Mouse (Mus musculus): ENCODE data around the gene F2rl3. TPM values are rescaled to one million over a fixed set of nuclear protein-coding genes. Genes with fewer than 3 reads are reported as not detected.

The F2rl3 gene
- polyA plus RNA-seq, 1 experiment, result 0.38 TPM

- H3K27ac ChIP-seq (ENCODE audit: insufficient read depth, low read length), result no peak overlapping the region
- H3K4me1 ChIP-seq (ENCODE audit: control insufficient read depth, insufficient read depth, low read length), result no peaks in the 10 kb centered on the region
- no peak overlapping the region for H3K4me3 ChIP-seq (ENCODE audit: insufficient read depth, low read length)
- TF ChIP-seq POLR2A (IDR thresholded peaks at IDR 0.05; ENCODE audit: extremely low read depth, insufficient read depth, low read length) (no peak), CTCF (IDR thresholded peaks at IDR 0.05; ENCODE audit: extremely low read depth, insufficient read depth, low read length) (no peak)
Measured at GRCm38 (mm10) chr8:72758310-72758709, 3.4 kb upstream of the F2rl3 start.

GRCm38 (mm10) chr8:72760216-72760615 is 1.5 kb upstream of the F2rl3 start:
- H3K4me3 ChIP-seq (ENCODE audit: insufficient read depth, low read length), result no peak overlapping the region
- no peaks in the 10 kb centered on the region for H3K4me1 ChIP-seq (ENCODE audit: control insufficient read depth, insufficient read depth, low read length)
- H3K27ac ChIP-seq (ENCODE audit: insufficient read depth, low read length), result no peak overlapping the region
- no peak for TF ChIP-seq POLR2A (IDR thresholded peaks at IDR 0.05; ENCODE audit: extremely low read depth, insufficient read depth, low read length)
- no peak for TF ChIP-seq CTCF (IDR thresholded peaks at IDR 0.05; ENCODE audit: extremely low read depth, insufficient read depth, low read length)

- no peaks in the 10 kb centered on the region for H3K4me1 ChIP-seq (ENCODE audit: control insufficient read depth, insufficient read depth, low read length)
- no peak overlapping the region for H3K27ac ChIP-seq (ENCODE audit: insufficient read depth, low read length)
- no peak overlapping the region for H3K4me3 ChIP-seq (ENCODE audit: insufficient read depth, low read length)
- TF ChIP-seq POLR2A (IDR thresholded peaks at IDR 0.05; ENCODE audit: extremely low read depth, insufficient read depth, low read length) (no peak), CTCF (IDR thresholded peaks at IDR 0.05; ENCODE audit: extremely low read depth, insufficient read depth, low read length) (no peak)
Measured at GRCm38 (mm10) chr8:72762306-72762705, 626 bp downstream of the F2rl3 start.

GRCm38 (mm10) chr8:72765696-72766095 is 4.0 kb downstream of the F2rl3 start:
- Histone ChIP-seq H3K4me3 (ENCODE audit: insufficient read depth, low read length) (no peak overlapping the region), H3K4me1 (ENCODE audit: control insufficient read depth, insufficient read depth, low read length) (no peaks in the 10 kb centered on the region), H3K27ac (ENCODE audit: insufficient read depth, low read length) (no peak overlapping the region)
- TF ChIP-seq POLR2A (IDR thresholded peaks at IDR 0.05; ENCODE audit: extremely low read depth, insufficient read depth, low read length) (no peak), CTCF (IDR thresholded peaks at IDR 0.05; ENCODE audit: extremely low read depth, insufficient read depth, low read length) (no peak)

GRCm38 (mm10) chr8:72766777-72767176 is 5.1 kb downstream of the F2rl3 start:
- Histone ChIP-seq H3K4me1 (ENCODE audit: control insufficient read depth, insufficient read depth, low read length) (no peaks in the 10 kb centered on the region), H3K27ac (ENCODE audit: insufficient read depth, low read length) (no peak overlapping the region), H3K4me3 (ENCODE audit: insufficient read depth, low read length) (no peak overlapping the region)
- TF ChIP-seq CTCF (IDR thresholded peaks at IDR 0.05; ENCODE audit: extremely low read depth, insufficient read depth, low read length), result no peak
- TF ChIP-seq POLR2A (IDR thresholded peaks at IDR 0.05; ENCODE audit: extremely low read depth, insufficient read depth, low read length), result no peak

- Histone ChIP-seq H3K27ac (ENCODE audit: insufficient read depth, low read length) (no peak overlapping the region), H3K4me1 (ENCODE audit: control insufficient read depth, insufficient read depth, low read length) (no peaks in the 10 kb centered on the region), H3K4me3 (ENCODE audit: insufficient read depth, low read length) (no peak overlapping the region)
- TF ChIP-seq POLR2A (IDR thresholded peaks at IDR 0.05; ENCODE audit: extremely low read depth, insufficient read depth, low read length), result no peak
Measured at GRCm38 (mm10) chr8:72777797-72778196, 16.1 kb downstream of the F2rl3 start.

- H3K4me1 ChIP-seq (ENCODE audit: control insufficient read depth, insufficient read depth, low read length), result no peaks in the 10 kb centered on the region
- H3K27ac ChIP-seq (ENCODE audit: insufficient read depth, low read length), result no peak overlapping the region
- H3K4me3 ChIP-seq (ENCODE audit: insufficient read depth, low read length), result no peak overlapping the region
- TF ChIP-seq CTCF (IDR thresholded peaks at IDR 0.05; ENCODE audit: extremely low read depth, insufficient read depth, low read length) (no peak), POLR2A (IDR thresholded peaks at IDR 0.05; ENCODE audit: extremely low read depth, insufficient read depth, low read length) (no peak)
Measured at GRCm38 (mm10) chr8:72780644-72781043, 19.0 kb downstream of the F2rl3 start.

- TF ChIP-seq POLR2A (IDR thresholded peaks at IDR 0.05; ENCODE audit: extremely low read depth, insufficient read depth, low read length) (no peak), CTCF (IDR thresholded peaks at IDR 0.05; ENCODE audit: extremely low read depth, insufficient read depth, low read length) (no peak)
- no peak overlapping the region for H3K4me3 ChIP-seq (ENCODE audit: insufficient read depth, low read length)
- H3K4me1 ChIP-seq (ENCODE audit: control insufficient read depth, insufficient read depth, low read length), result no peaks in the 10 kb centered on the region
- H3K27ac ChIP-seq (ENCODE audit: insufficient read depth, low read length), result no peak overlapping the region
Measured at GRCm38 (mm10) chr8:72801583-72801982, 39.9 kb downstream of the F2rl3 start.

GRCm38 (mm10) chr8:72812690-72813089 is 51.0 kb downstream of the F2rl3 start:
- no peak for TF ChIP-seq CTCF (IDR thresholded peaks at IDR 0.05; ENCODE audit: extremely low read depth, insufficient read depth, low read length)
- TF ChIP-seq POLR2A (IDR thresholded peaks at IDR 0.05; ENCODE audit: extremely low read depth, insufficient read depth, low read length), result no peak
- Histone ChIP-seq H3K4me3 (ENCODE audit: insufficient read depth, low read length) (no peak overlapping the region), H3K27ac (ENCODE audit: insufficient read depth, low read length) (no peak overlapping the region), H3K4me1 (ENCODE audit: control insufficient read depth, insufficient read depth, low read length) (no peaks in the 10 kb centered on the region)

Other genes with a start within 250 kb of the F2rl3 start
- gene Med26, start 213.6 kb upstream of the F2rl3 start, polyA plus RNA-seq (2012; rRNA removed), result 7.7 and 8.3 TPM in 2 replicates
- 88.6 and 89.2 TPM in 2 replicates for gene Smim7, start 190.8 kb upstream of the F2rl3 start, polyA plus RNA-seq (2012; rRNA removed)
- 171 and 175 TPM in 2 replicates for gene Tmem38a, start 189.8 kb upstream of the F2rl3 start, polyA plus RNA-seq (2012; rRNA removed)
- gene Nwd1, start 115.2 kb upstream of the F2rl3 start, polyA plus RNA-seq (2012; rRNA removed), result 17.7 and 19.2 TPM in 2 replicates
- 114 TPM in 2 replicates for gene Sin3b, start 38.6 kb upstream of the F2rl3 start, polyA plus RNA-seq (2012; rRNA removed)

All from cortical plate, adult 2 months (tissue).